Mouse (Mus musculus) thymus, postnatal 14 days (tissue): Measurements from ENCODE around the gene Sfmbt2.

Experiments
- DNase-seq: peaks from one replicate; pipeline ENCODE4 v3.0.0; 2021

Sfmbt2 gene

GRCm38 (mm10) chr2:10569392-10569791 lies 199.1 kb downstream of the Sfmbt2 start:
- no peak for DNase-seq

GRCm38 (mm10) chr2:10572311-10572710 lies 202.0 kb downstream of the Sfmbt2 start:
- no peak for DNase-seq

GRCm38 (mm10) chr2:10575962-10576740 lies 205.8 kb downstream of the Sfmbt2 start:
- no peak for DNase-seq

DNA sequence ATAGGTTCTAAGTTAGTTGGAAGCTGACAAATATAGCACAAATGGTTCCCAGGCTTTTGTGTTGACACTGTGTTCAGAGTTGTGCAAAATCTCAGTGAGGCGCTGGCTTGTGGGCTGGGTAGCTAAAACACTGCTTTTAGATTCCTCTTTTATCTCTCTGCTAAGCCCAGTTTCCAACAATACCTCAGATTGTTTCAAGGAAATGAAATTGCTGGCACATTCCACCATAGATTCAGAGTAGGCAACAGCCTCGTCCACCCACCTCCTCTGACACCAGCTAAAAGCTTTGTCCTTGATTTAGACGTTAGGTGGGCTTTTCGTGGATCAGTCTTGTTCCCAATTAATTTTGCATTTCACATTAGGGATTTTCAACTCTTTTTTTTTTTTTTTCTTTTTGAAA lies 212.4 kb downstream of the Sfmbt2 start:
- DNase-seq = no peak

DNA sequence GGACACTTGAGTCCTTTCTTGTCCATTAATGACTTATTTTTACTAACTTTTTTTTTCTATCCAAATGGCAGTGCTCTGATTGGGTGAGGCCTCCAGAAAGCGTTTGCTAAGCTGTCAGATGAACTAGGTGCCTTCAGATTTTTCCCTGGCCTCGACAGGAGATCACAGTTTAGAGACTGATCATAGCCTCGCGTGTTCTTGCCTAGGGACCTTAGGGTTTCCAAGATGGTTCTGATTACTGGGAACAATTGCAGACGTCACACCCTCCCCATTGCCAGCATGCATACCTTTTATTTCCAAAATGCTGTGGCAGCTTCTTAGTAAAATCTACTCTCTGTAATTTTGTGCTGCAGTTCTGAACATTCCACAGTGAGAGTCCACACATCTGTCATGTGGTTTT lies 212.8 kb downstream of the Sfmbt2 start:
- no peak for DNase-seq

DNA sequence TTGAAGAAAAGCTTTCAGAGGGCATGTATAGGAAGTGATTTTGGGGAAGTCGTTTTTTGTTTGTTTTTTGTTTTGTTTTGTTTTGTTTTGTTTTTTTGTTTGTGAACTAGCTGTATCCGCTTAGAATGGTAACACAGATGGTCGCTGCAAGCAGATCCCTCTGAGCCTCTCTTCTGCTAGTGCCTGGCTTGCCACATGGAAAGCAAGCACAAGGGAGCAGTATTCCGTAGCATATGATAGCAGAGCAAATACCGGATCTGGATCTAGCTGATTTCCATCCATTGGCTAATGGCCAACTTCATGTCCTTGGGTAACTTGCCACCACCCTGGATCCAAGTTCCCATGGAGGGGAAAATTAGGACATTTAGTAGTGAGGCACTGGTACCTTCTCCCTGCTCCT lies 221.0 kb downstream of the Sfmbt2 start:
- DNase-seq = no peak

- no peak for DNase-seq
Observed at GRCm38 (mm10) chr2:10615500-10615899, 245.2 kb downstream of the Sfmbt2 start.
